Mouse (Mus musculus): Measurements from ENCODE around the gene Stat3. TPM values are rescaled to one million over a fixed set of nuclear protein-coding genes. Genes with fewer than 3 reads are reported as not detected.

Gene Stat3
- polyA plus RNA-seq, 1 experiment: 82.6 TPM

- no peaks in the 10 kb centered on the region for H3K27me3 ChIP-seq (replicated peaks)
- H3K4me3 ChIP-seq (replicated peaks): no peak overlapping the region
- H3K9me3 ChIP-seq: peaks cover 3% of the 10 kb centered on the region; the same call in 1 of the 2 replicates
- no peak for TF ChIP-seq GATA1 (IDR thresholded peaks at IDR 0.05; ENCODE audit: borderline replicate concordance, low read length)
- TF ChIP-seq FLI1 (IDR thresholded peaks at IDR 0.05; ENCODE audit: low read length): no peak
- H3K4me1 ChIP-seq: peaks cover 64% of the 10 kb centered on the region
- peaks cover 42% of the 10 kb centered on the region for H3K36me3 ChIP-seq (replicated peaks; ENCODE audit: low read length)
Observed at GRCm38 (mm10) chr11:100842025-100842424, 97.3 kb downstream of the Stat3 start.

- Histone ChIP-seq H3K27me3 (replicated peaks) (no peaks in the 10 kb centered on the region), H3K9me3 (peaks cover 3% of the 10 kb centered on the region; the same call in 1 of the 2 replicates), H3K4me1 (peaks cover 62% of the 10 kb centered on the region), H3K4me3 (replicated peaks) (peak overlapping the region; percentile 89), H3K36me3 (replicated peaks; ENCODE audit: low read length) (peaks cover 39% of the 10 kb centered on the region)
- no peak for TF ChIP-seq FLI1 (IDR thresholded peaks at IDR 0.05; ENCODE audit: low read length)
- TF ChIP-seq GATA1 (IDR thresholded peaks at IDR 0.05; ENCODE audit: borderline replicate concordance, low read length): no peak
Observed at GRCm38 (mm10) chr11:100840866-100841265, 98.5 kb downstream of the Stat3 start.

- TF ChIP-seq FLI1 (IDR thresholded peaks at IDR 0.05; ENCODE audit: low read length) (no peak), GATA1 (IDR thresholded peaks at IDR 0.05; ENCODE audit: borderline replicate concordance, low read length) (no peak)
- peaks cover 50% of the 10 kb centered on the region for H3K4me1 ChIP-seq
- H3K9me3 ChIP-seq: peaks cover 3% of the 10 kb centered on the region; the same call in 1 of the 2 replicates
- H3K27me3 ChIP-seq (replicated peaks): no peaks in the 10 kb centered on the region
- peak overlapping the region; percentile 46 for H3K4me3 ChIP-seq (replicated peaks)
- peaks cover 28% of the 10 kb centered on the region for H3K36me3 ChIP-seq (replicated peaks; ENCODE audit: low read length)
Observed at GRCm38 (mm10) chr11:100839523-100839922, 99.8 kb downstream of the Stat3 start.

DNA sequence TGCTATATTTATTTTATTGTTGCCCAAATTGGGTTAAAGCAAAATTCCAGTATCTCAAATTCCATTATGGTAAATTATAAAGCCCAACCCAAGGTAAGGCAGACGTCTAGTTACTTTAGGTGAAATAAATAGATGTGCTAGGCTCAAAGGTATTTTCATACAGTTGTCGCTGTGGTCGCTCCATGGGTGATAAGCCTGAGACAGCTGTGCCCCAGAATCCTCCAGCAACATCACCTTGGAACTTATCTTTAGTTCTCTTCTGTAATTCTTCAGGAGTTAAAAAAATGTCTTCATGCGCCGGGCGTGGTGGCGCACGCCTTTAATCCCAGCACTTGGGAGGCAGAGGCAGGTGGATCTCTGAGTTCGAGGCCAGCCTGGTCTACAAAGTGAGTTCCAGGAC is 100.4 kb downstream of the Stat3 start:
- peaks cover 28% of the 10 kb centered on the region for H3K36me3 ChIP-seq (replicated peaks; ENCODE audit: low read length)
- peaks cover 3% of the 10 kb centered on the region; the same call in 1 of the 2 replicates for H3K9me3 ChIP-seq
- no peak for TF ChIP-seq GATA1 (IDR thresholded peaks at IDR 0.05; ENCODE audit: borderline replicate concordance, low read length)
- TF ChIP-seq FLI1 (IDR thresholded peaks at IDR 0.05; ENCODE audit: low read length): no peak
- no peaks in the 10 kb centered on the region for H3K27me3 ChIP-seq (replicated peaks)
- no peak overlapping the region for H3K4me3 ChIP-seq (replicated peaks)
- H3K4me1 ChIP-seq: peaks cover 44% of the 10 kb centered on the region

DNA sequence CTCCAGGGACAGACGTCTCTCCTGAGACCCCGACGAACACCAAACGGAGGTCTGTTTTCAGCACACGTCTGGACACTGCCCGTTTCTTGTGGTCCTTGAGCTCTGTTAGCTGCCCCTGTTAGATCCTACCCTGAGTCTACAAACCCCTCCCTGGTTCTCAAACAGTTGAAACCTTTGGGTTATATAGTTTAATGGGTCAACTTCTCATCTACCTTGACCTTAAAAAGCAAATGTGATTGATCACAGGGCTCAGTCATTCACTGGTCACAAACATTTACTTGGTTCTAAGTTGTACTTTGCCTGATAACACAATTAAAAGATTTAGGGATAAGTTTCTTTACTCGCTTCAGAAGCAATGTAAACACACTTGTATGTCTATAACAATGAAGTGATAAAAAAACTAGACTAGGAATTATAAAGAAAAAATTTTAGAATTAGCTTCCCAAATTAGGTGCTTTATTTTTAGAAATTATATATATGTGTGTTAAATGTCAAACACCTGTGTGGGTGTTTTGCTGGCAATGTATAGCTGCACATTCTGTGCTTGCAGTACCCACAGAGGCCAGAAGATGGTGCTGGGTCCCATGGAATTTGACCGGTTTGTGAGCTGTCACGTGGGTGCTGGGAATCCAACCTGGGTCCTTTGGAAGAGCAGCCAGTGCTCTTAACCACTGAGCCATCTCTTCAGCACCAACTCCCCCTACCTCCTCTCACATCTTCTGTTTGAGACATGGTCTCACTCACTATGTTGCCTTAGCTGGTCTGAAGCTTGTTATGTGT is 102.2 kb downstream of the Stat3 start:
- Histone ChIP-seq H3K4me3 (replicated peaks) (peak overlapping the region; percentile 19), H3K27me3 (replicated peaks) (no peaks in the 10 kb centered on the region), H3K36me3 (replicated peaks; ENCODE audit: low read length) (peaks cover 31% of the 10 kb centered on the region), H3K9me3 (peaks cover 3% of the 10 kb centered on the region; the same call in 1 of the 2 replicates), H3K4me1 (peaks cover 45% of the 10 kb centered on the region)
- TF ChIP-seq FLI1 (IDR thresholded peaks at IDR 0.05; ENCODE audit: low read length) (no peak), GATA1 (IDR thresholded peaks at IDR 0.05; ENCODE audit: borderline replicate concordance, low read length) (no peak)

Other genes with a start within 250 kb of the Stat3 start
- gene Zfp385c, start 247.1 kb downstream of the Stat3 start, polyA plus RNA-seq (2012; ENCODE audit: insufficient read depth, low replicate concordance): 0.39 TPM in 1 of 2 replicates, not detected in the other
- gene Dhx58, start 235.3 kb downstream of the Stat3 start, polyA plus RNA-seq (2012; ENCODE audit: insufficient read depth, low replicate concordance): 9.2 TPM in 1 of 2 replicates, not detected in the other
- 30.5 and 34.7 TPM in 2 replicates for gene Kat2a, start 227.1 kb downstream of the Stat3 start, polyA plus RNA-seq (2012; ENCODE audit: insufficient read depth, low replicate concordance)
- gene Hspb9, start 225.7 kb downstream of the Stat3 start, polyA plus RNA-seq (2012; ENCODE audit: insufficient read depth, low replicate concordance): 0.54 TPM in 1 of 2 replicates, not detected in the other
- 502 and 744 TPM in 2 replicates for gene Rab5c, start 201.3 kb downstream of the Stat3 start, polyA plus RNA-seq (2012; ENCODE audit: insufficient read depth, low replicate concordance)
- gene Kcnh4, start 179.6 kb downstream of the Stat3 start, polyA plus RNA-seq (2012; ENCODE audit: insufficient read depth, low replicate concordance): 0.43 TPM in 1 of 2 replicates, not detected in the other
- not detected in 2 replicates for gene Hcrt, start 176.6 kb downstream of the Stat3 start, polyA plus RNA-seq (2012; ENCODE audit: insufficient read depth, low replicate concordance)
- gene Ghdc, start 168.6 kb downstream of the Stat3 start, polyA plus RNA-seq (2012; ENCODE audit: insufficient read depth, low replicate concordance): 2.2 and 7.2 TPM in 2 replicates
- 5.7 and 12.8 TPM in 2 replicates for gene Stat5b, start 88.8 kb downstream of the Stat3 start, polyA plus RNA-seq (2012; ENCODE audit: insufficient read depth, low replicate concordance)
- gene Stat5a, start 80.2 kb downstream of the Stat3 start, polyA plus RNA-seq (2012; ENCODE audit: insufficient read depth, low replicate concordance): 2.3 and 3.9 TPM in 2 replicates
- gene Cavin1, start 31.3 kb upstream of the Stat3 start, polyA plus RNA-seq (2012; ENCODE audit: insufficient read depth, low replicate concordance): 24.1 and 43.9 TPM in 2 replicates
- 90.5 and 153 TPM in 2 replicates for gene Atp6v0a1, start 69.9 kb upstream of the Stat3 start, polyA plus RNA-seq (2012; ENCODE audit: insufficient read depth, low replicate concordance)
- gene Naglu, start 130.5 kb upstream of the Stat3 start, polyA plus RNA-seq (2012; ENCODE audit: insufficient read depth, low replicate concordance): 30.7 and 32.1 TPM in 2 replicates
- gene Hsd17b1, start 138.9 kb upstream of the Stat3 start, polyA plus RNA-seq (2012; ENCODE audit: insufficient read depth, low replicate concordance): 3.5 and 5.8 TPM in 2 replicates
- gene Coasy, start 143.0 kb upstream of the Stat3 start, polyA plus RNA-seq (2012; ENCODE audit: insufficient read depth, low replicate concordance): 17.7 and 36.8 TPM in 2 replicates
- 2.8 and 12.4 TPM in 2 replicates for gene Mlx, start 147.7 kb upstream of the Stat3 start, polyA plus RNA-seq (2012; ENCODE audit: insufficient read depth, low replicate concordance)
- gene Psmc3ip, start 155.9 kb upstream of the Stat3 start, polyA plus RNA-seq (2012; ENCODE audit: insufficient read depth, low replicate concordance): 10.4 TPM in 1 of 2 replicates, not detected in the other
- 1.6 and 6.2 TPM in 2 replicates for gene Retreg3, start 180.4 kb upstream of the Stat3 start, polyA plus RNA-seq (2012; ENCODE audit: insufficient read depth, low replicate concordance)
- 63.2 and 80.7 TPM in 2 replicates for gene Tubg1, start 180.4 kb upstream of the Stat3 start, polyA plus RNA-seq (2012; ENCODE audit: insufficient read depth, low replicate concordance)
- gene Tubg2, start 216.4 kb upstream of the Stat3 start, polyA plus RNA-seq (2012; ENCODE audit: insufficient read depth, low replicate concordance): not detected in 2 replicates
- gene Cntnap1, start 231.0 kb upstream of the Stat3 start, polyA plus RNA-seq (2012; ENCODE audit: insufficient read depth, low replicate concordance): 0.72 and 0.89 TPM in 2 replicates
- gene Plekhh3, start 231.8 kb upstream of the Stat3 start, polyA plus RNA-seq (2012; ENCODE audit: insufficient read depth, low replicate concordance): 2.3 and 6.6 TPM in 2 replicates
- gene Ccr10, start 235.9 kb upstream of the Stat3 start, polyA plus RNA-seq (2012; ENCODE audit: insufficient read depth, low replicate concordance): 0.13 TPM in 1 of 2 replicates, not detected in the other

All from megakaryocyte, embryonic 14.5 days (primary cell).